Mouse (Mus musculus) cerebellum, adult 8-10 months (tissue): ENCODE measurements at regions not wholly inside any gene's neighbourhood (a gene's known extent, or its start where the extent isn't known, plus 50 kb on each side); places are given as distances from the start of the nearest gene placed in this dataset.

Source experiments
- DNase-seq: peaks from one replicate; pipeline ENCODE4 v3.0.0; 2022

- DNase-seq = no peak
Observed at GRCm38 (mm10) chr19:20035223-20035622, 355.5 kb downstream of the Anxa1 start.

GRCm38 (mm10) chr19:20027667-20028282, 363.0 kb downstream of the Anxa1 start:
- DNase-seq = no peak

- no peak for DNase-seq
Observed at GRCm38 (mm10) chr19:20014114-20014513, 376.6 kb downstream of the Anxa1 start.

- DNase-seq = peak; percentile 38
Observed at GRCm38 (mm10) chr19:20009801-20010441, 380.8 kb downstream of the Anxa1 start.

- DNase-seq = no peak
Observed at GRCm38 (mm10) chr19:20005932-20006625, 384.7 kb downstream of the Anxa1 start.

- no peak for DNase-seq
Observed at GRCm38 (mm10) chr19:19987255-19987654, 403.5 kb downstream of the Anxa1 start.

GRCm38 (mm10) chr19:19978816-19979215, 411.9 kb downstream of the Anxa1 start:
- DNase-seq = no peak

GRCm38 (mm10) chr19:19977609-19978259, 413.0 kb downstream of the Anxa1 start:
- no peak for DNase-seq

- DNase-seq = no peak
Observed at GRCm38 (mm10) chr19:19976776-19977175, 414.0 kb downstream of the Anxa1 start.

GRCm38 (mm10) chr19:19969780-19970512, 420.8 kb downstream of the Anxa1 start:
- DNase-seq = no peak

GRCm38 (mm10) chr19:19969335-19969734, 421.4 kb downstream of the Anxa1 start:
- DNase-seq = no peak

- no peak for DNase-seq
Observed at GRCm38 (mm10) chr19:19945247-19945646, 445.5 kb downstream of the Anxa1 start.

- DNase-seq = no peak
Observed at GRCm38 (mm10) chr19:19942697-19943096, 448.0 kb downstream of the Anxa1 start.

GRCm38 (mm10) chr19:19921109-19921508, 469.6 kb downstream of the Anxa1 start:
- DNase-seq = no peak

- DNase-seq = no peak
Observed at GRCm38 (mm10) chr19:19885933-19886710, 504.6 kb downstream of the Anxa1 start.

- DNase-seq = no peak
Observed at GRCm38 (mm10) chr19:19880895-19881294, 509.8 kb downstream of the Anxa1 start.

GRCm38 (mm10) chr19:19848152-19848551, 542.6 kb downstream of the Anxa1 start:
- no peak for DNase-seq

- DNase-seq = no peak
Observed at GRCm38 (mm10) chr19:19807992-19808391, 582.8 kb downstream of the Anxa1 start.

GRCm38 (mm10) chr19:19793835-19794234, 596.9 kb downstream of the Anxa1 start:
- no peak for DNase-seq

- no peak for DNase-seq
Observed at GRCm38 (mm10) chr19:19783507-19783906, 607.2 kb downstream of the Anxa1 start.

- DNase-seq = no peak
Observed at GRCm38 (mm10) chr19:19777891-19778290, 612.9 kb downstream of the Anxa1 start.

GRCm38 (mm10) chr19:19770990-19771389, 619.8 kb downstream of the Anxa1 start:
- no peak for DNase-seq
